Mouse (Mus musculus) kidney, embryonic 14.5 days (tissue): ENCODE measurements around the gene Kif1a. TPM values are rescaled to one million over a fixed set of nuclear protein-coding genes. Genes with fewer than 3 reads are reported as not detected.

Experiments used
- ATAC-seq: fragments of 200-750 bp; cut with Nextera tagmentation; 2 replicates; pipeline ENCODE4 v1.8.0; 2017; ENCODE audit warnings: moderate number of reproducible peaks, mild to moderate bottlenecking, moderate TSS enrichment, moderate library complexity; ENCODE audit not compliant: low FRiP score, low TSS enrichment
- H3K27ac ChIP-seq: fragments of 300-500 bp; sonication (generic); 2 replicates; pipeline ENCODE4 v1.5.1; 2014; ENCODE audit warnings: low read depth, mild to moderate bottlenecking, low read length, moderate library complexity, mixed read lengths
- H3K27me3 ChIP-seq: fragments of 300-500 bp; sonication (generic); 2 replicates; pipeline ENCODE4 v1.6.1; 2014; ENCODE audit warnings: mild to moderate bottlenecking, low read length; ENCODE audit not compliant: control insufficient read depth, insufficient read depth
- H3K36me3 ChIP-seq: fragments of 300-500 bp; sonication (generic); 2 replicates; pipeline ENCODE4 v1.6.1; 2014; ENCODE audit warnings: low read length, mixed read lengths; ENCODE audit not compliant: control insufficient read depth, insufficient read depth
- H3K4me1 ChIP-seq: fragments of 300-500 bp; sonication (generic); 2 replicates; pipeline ENCODE4 v1.6.1; 2014; ENCODE audit warnings: low read length, mixed read lengths; ENCODE audit not compliant: control insufficient read depth, insufficient read depth
- H3K4me2 ChIP-seq: fragments of 300-500 bp; sonication (generic); replicated peaks from 2 replicates; pipeline ENCODE4 v1.6.1; 2014; ENCODE audit warnings: low read depth, mild to moderate bottlenecking, low read length
- H3K4me3 ChIP-seq: fragments of 300-500 bp; sonication (generic); 2 replicates; pipeline ENCODE4 v1.5.1; 2014; ENCODE audit warnings: mild to moderate bottlenecking, low read length
- H3K9ac ChIP-seq: fragments of 300-500 bp; sonication (generic); 2 replicates; pipeline ENCODE4 v1.6.1; 2014; ENCODE audit warnings: low read depth, mild to moderate bottlenecking, low read length, moderate library complexity
- H3K9me3 ChIP-seq: fragments of 300-500 bp; sonication (generic); 2 replicates; pipeline ENCODE4 v1.6.1; 2016; ENCODE audit warnings: low read length; ENCODE audit not compliant: control insufficient read depth
- WGBS: fragments of 180-500 bp; shearing (Covaris S2); extraction: QIAGEN DNeasy Blood & Tissue Kit; methylation state at CpG from one replicate; pipeline ENCODE4 v1.1.7; 2014; 5-methylcytosine and 5-hydroxymethylcytosine counted together
- polyA plus RNA-seq: library from polyadenylated mRNA; unstranded; fragments of >200 nt; fragmentation: Nextera tagmentation; extraction: Ambion mirVana; gene quantifications from 2 replicates; pipeline ENCODE4 v1.2.1, GENCODE M21; 2014

The Kif1a gene
- polyA plus RNA-seq, 1 experiment from 2014 or later: 6.9 TPM

GRCm38 (mm10) chr1:93082121-93082520 lies 19.6 kb downstream of the Kif1a start:
- Histone ChIP-seq H3K9me3 (no peaks in the 10 kb centered on the region), H3K4me2 (no peak overlapping the region), H3K36me3 (no peaks in the 10 kb centered on the region), H3K27ac (no peak overlapping the region), H3K9ac (no peak overlapping the region), H3K4me1 (no peaks in the 10 kb centered on the region), H3K27me3 (no peaks in the 10 kb centered on the region), H3K4me3 (no peak overlapping the region)
- 41% methylated on average over 8 of the region's 8 CpGs for WGBS
- ATAC-seq: peak; percentile 81

GRCm38 (mm10) chr1:93080930-93081589 lies 20.7 kb downstream of the Kif1a start:
- no peak overlapping the region for H3K27ac ChIP-seq
- H3K4me2 ChIP-seq: no peak overlapping the region
- no peaks in the 10 kb centered on the region for H3K36me3 ChIP-seq
- 78% methylated on average over 3 of the region's 3 CpGs for WGBS
- H3K4me1 ChIP-seq: no peaks in the 10 kb centered on the region
- H3K9ac ChIP-seq: no peak overlapping the region
- no peaks in the 10 kb centered on the region for H3K9me3 ChIP-seq
- no peak overlapping the region for H3K4me3 ChIP-seq
- H3K27me3 ChIP-seq: no peaks in the 10 kb centered on the region
- ATAC-seq: no peak

- H3K4me2 ChIP-seq: no peak overlapping the region
- ATAC-seq: no peak
- H3K27ac ChIP-seq: no peak overlapping the region
- H3K36me3 ChIP-seq: no peaks in the 10 kb centered on the region
- no peak overlapping the region for H3K9ac ChIP-seq
- no peaks in the 10 kb centered on the region for H3K9me3 ChIP-seq
- WGBS: 78% methylated on average over 3 of the region's 3 CpGs
- H3K4me1 ChIP-seq: no peaks in the 10 kb centered on the region
- H3K27me3 ChIP-seq: no peaks in the 10 kb centered on the region
- no peak overlapping the region for H3K4me3 ChIP-seq
Observed at GRCm38 (mm10) chr1:93079602-93080001, 22.1 kb downstream of the Kif1a start.

GRCm38 (mm10) chr1:93072279-93072865 lies 29.4 kb downstream of the Kif1a start:
- 90% methylated on average over 2 of the region's 2 CpGs for WGBS
- no peak for ATAC-seq

GRCm38 (mm10) chr1:93071487-93071971 lies 30.2 kb downstream of the Kif1a start:
- Histone ChIP-seq H3K4me1 (no peaks in the 10 kb centered on the region), H3K4me3 (no peak overlapping the region), H3K4me2 (no peak overlapping the region), H3K36me3 (no peaks in the 10 kb centered on the region), H3K9me3 (no peaks in the 10 kb centered on the region), H3K27ac (no peak overlapping the region), H3K9ac (no peak overlapping the region), H3K27me3 (no peaks in the 10 kb centered on the region)
- WGBS: 70% methylated on average over 18 of the region's 18 CpGs
- no peak for ATAC-seq

More at GRCm38 (mm10) chr1:93072279-93072865, 29.4 kb downstream of the Kif1a start:
- H3K9me3 ChIP-seq: no peaks in the 10 kb centered on the region
- H3K4me2 ChIP-seq: no peak overlapping the region
- H3K27me3 ChIP-seq: no peaks in the 10 kb centered on the region
- no peaks in the 10 kb centered on the region for H3K4me1 ChIP-seq
- no peak overlapping the region for H3K9ac ChIP-seq
- no peak overlapping the region for H3K4me3 ChIP-seq
- H3K36me3 ChIP-seq: no peaks in the 10 kb centered on the region
- no peak overlapping the region for H3K27ac ChIP-seq

GRCm38 (mm10) chr1:93070881-93071280 lies 30.9 kb downstream of the Kif1a start:
- Histone ChIP-seq H3K9ac (no peak overlapping the region), H3K36me3 (no peaks in the 10 kb centered on the region), H3K4me1 (no peaks in the 10 kb centered on the region), H3K27me3 (no peaks in the 10 kb centered on the region), H3K4me2 (no peak overlapping the region), H3K27ac (no peak overlapping the region), H3K9me3 (no peaks in the 10 kb centered on the region), H3K4me3 (no peak overlapping the region)
- no peak for ATAC-seq
- 76% methylated on average over 5 of the region's 5 CpGs for WGBS

- Histone ChIP-seq H3K4me1 (no peaks in the 10 kb centered on the region), H3K27ac (no peak overlapping the region), H3K27me3 (no peaks in the 10 kb centered on the region), H3K4me3 (no peak overlapping the region), H3K9me3 (no peaks in the 10 kb centered on the region), H3K36me3 (no peaks in the 10 kb centered on the region), H3K4me2 (no peak overlapping the region), H3K9ac (no peak overlapping the region)
- 76% methylated on average over 1 of the region's 1 CpGs for WGBS
- no peak for ATAC-seq
Observed at GRCm38 (mm10) chr1:93068553-93068952, 33.2 kb downstream of the Kif1a start.

GRCm38 (mm10) chr1:93065654-93066053 lies 36.1 kb downstream of the Kif1a start:
- H3K9ac ChIP-seq: no peak overlapping the region
- no peak overlapping the region for H3K4me3 ChIP-seq
- no peaks in the 10 kb centered on the region for H3K36me3 ChIP-seq
- ATAC-seq: no peak
- no peaks in the 10 kb centered on the region for H3K27me3 ChIP-seq
- H3K4me2 ChIP-seq: no peak overlapping the region
- H3K9me3 ChIP-seq: no peaks in the 10 kb centered on the region
- 81% methylated on average over 6 of the region's 6 CpGs for WGBS
- no peaks in the 10 kb centered on the region for H3K4me1 ChIP-seq
- no peak overlapping the region for H3K27ac ChIP-seq

GRCm38 (mm10) chr1:93063694-93064093 lies 38.1 kb downstream of the Kif1a start:
- Histone ChIP-seq H3K27me3 (no peaks in the 10 kb centered on the region), H3K4me2 (no peak overlapping the region), H3K4me3 (no peak overlapping the region), H3K36me3 (no peaks in the 10 kb centered on the region), H3K9me3 (no peaks in the 10 kb centered on the region), H3K9ac (no peak overlapping the region), H3K4me1 (no peaks in the 10 kb centered on the region), H3K27ac (no peak overlapping the region)
- peak; percentile 18; the same call in 1 of the 2 replicates for ATAC-seq
- WGBS: 71% methylated on average over 5 of the region's 5 CpGs
